Mouse (Mus musculus) midbrain, embryonic 14.5 days (tissue): Measurements from ENCODE around the gene Tspan32. TPM values are rescaled to one million over a fixed set of nuclear protein-coding genes. Genes with fewer than 3 reads are reported as not detected.

Experiments used
- ATAC-seq: fragments of 200-750 bp; cut with Nextera tagmentation; 2 replicates; pipeline ENCODE4 v1.8.0; 2017; ENCODE audit warnings: moderate number of reproducible peaks, moderate library complexity; ENCODE audit not compliant: low FRiP score, low TSS enrichment
- DNase-seq: peaks from one replicate; pipeline ENCODE4 v3.0.0-alpha.2; 2015
- H3K27ac ChIP-seq: fragments of 300-500 bp; sonication (generic); replicated peaks from 2 replicates; pipeline ENCODE4 v1.5.1; 2014; ENCODE audit warnings: mild to moderate bottlenecking, low read depth, low read length, moderate library complexity
- H3K27me3 ChIP-seq: fragments of 300-500 bp; sonication (generic); 2 replicates; pipeline ENCODE4 v1.6.1; 2014; ENCODE audit warnings: low read length, control low read depth, mixed read lengths; ENCODE audit not compliant: control insufficient read depth, insufficient read depth
- H3K36me3 ChIP-seq: fragments of 300-500 bp; sonication (generic); 2 replicates; pipeline ENCODE4 v1.6.1; 2014; ENCODE audit warnings: low read length, control low read depth; ENCODE audit not compliant: control insufficient read depth, insufficient read depth
- H3K4me1 ChIP-seq: fragments of 300-500 bp; sonication (generic); 2 replicates; pipeline ENCODE4 v1.6.1; 2014; ENCODE audit warnings: mild to moderate bottlenecking, antibody characterized with exemption, low read length, control low read depth; ENCODE audit not compliant: control insufficient read depth, insufficient read depth
- H3K4me2 ChIP-seq: fragments of 300-500 bp; sonication (generic); 2 replicates; pipeline ENCODE4 v1.6.1; 2014; ENCODE audit warnings: mild to moderate bottlenecking, low read length, moderate library complexity
- H3K4me3 ChIP-seq: fragments of 300-500 bp; sonication (generic); replicated peaks from 2 replicates; pipeline ENCODE4 v1.5.1; 2014; ENCODE audit warnings: low read depth, low read length
- H3K9ac ChIP-seq: fragments of 300-500 bp; sonication (generic); replicated peaks from 2 replicates; pipeline ENCODE4 v1.6.1; 2014; ENCODE audit warnings: mild to moderate bottlenecking, low read length, moderate library complexity
- H3K9me3 ChIP-seq: fragments of 300-500 bp; sonication (generic); 2 replicates; pipeline ENCODE4 v1.6.1; 2016; ENCODE audit warnings: low read length, control low read depth, mixed read lengths; ENCODE audit not compliant: control insufficient read depth
- WGBS: fragments of 180-500 bp; shearing (Covaris S2); extraction: QIAGEN DNeasy Blood & Tissue Kit; methylation state at CpG from one replicate; pipeline ENCODE4 v1.1.7; 2014; 5-methylcytosine and 5-hydroxymethylcytosine counted together
- polyA plus RNA-seq: library from polyadenylated mRNA; unstranded; fragments of >200 nt; fragmentation: Nextera tagmentation; extraction: Ambion mirVana; gene quantifications from 2 replicates; pipeline ENCODE4 v1.2.1, GENCODE M21; 2014

Gene Tspan32
- polyA plus RNA-seq, 1 experiment from 2014 or later = 0.57 TPM

- Histone ChIP-seq H3K27ac (no peak overlapping the region), H3K27me3 (no peaks in the 10 kb centered on the region), H3K4me3 (peak overlapping the region; percentile 91), H3K9ac (peak overlapping the region; percentile 88), H3K4me1 (peaks cover 33% of the 10 kb centered on the region), H3K9me3 (no peaks in the 10 kb centered on the region), H3K4me2 (peak overlapping the region; percentile 83), H3K36me3 (no peaks in the 10 kb centered on the region)
- DNase-seq (no peak), ATAC-seq (no peak)
- 64% methylated on average over 11 of the region's 11 CpGs for WGBS
Observed at GRCm38 (mm10) chr7:143053961-143054611, 49.2 kb downstream of the Tspan32 start.

GRCm38 (mm10) chr7:143054612-143054965 is 49.7 kb downstream of the Tspan32 start:
- Histone ChIP-seq H3K9ac (0 out of 2 replicates have a peak overlapping the region, but pooled peaks have one; percentile 30), H3K36me3 (no peaks in the 10 kb centered on the region), H3K4me3 (0 out of 2 replicates have a peak overlapping the region, but pooled peaks have one; percentile 8), H3K4me2 (peak overlapping the region; percentile 83), H3K9me3 (no peaks in the 10 kb centered on the region), H3K27ac (no peak overlapping the region), H3K4me1 (peaks cover 33% of the 10 kb centered on the region), H3K27me3 (no peaks in the 10 kb centered on the region)
- WGBS = 40% methylated on average over 3 of the region's 3 CpGs
- ATAC-seq (no peak), DNase-seq (no peak)

GRCm38 (mm10) chr7:143055001-143055400 is 50.2 kb downstream of the Tspan32 start:
- 99% methylated on average over 3 of the region's 3 CpGs for WGBS
- H3K9me3 ChIP-seq = no peaks in the 10 kb centered on the region
- no peaks in the 10 kb centered on the region for H3K27me3 ChIP-seq
- ATAC-seq = no peak
- H3K4me2 ChIP-seq = peak overlapping the region; percentile 83
- no peak for DNase-seq
- no peak overlapping the region for H3K27ac ChIP-seq
- peak overlapping the region; percentile 6; the same call in 1 of the 2 replicates for H3K9ac ChIP-seq
- 0 out of 2 replicates have a peak overlapping the region, but pooled peaks have one; percentile 8 for H3K4me3 ChIP-seq
- no peaks in the 10 kb centered on the region for H3K36me3 ChIP-seq
- peaks cover 33% of the 10 kb centered on the region for H3K4me1 ChIP-seq

- peak overlapping the region; percentile 6; the same call in 1 of the 2 replicates for H3K9ac ChIP-seq
Observed at GRCm38 (mm10) chr7:143055499-143056186, 50.8 kb downstream of the Tspan32 start.

GRCm38 (mm10) chr7:143057023-143057422 is 52.2 kb downstream of the Tspan32 start:
- H3K9me3 ChIP-seq = no peaks in the 10 kb centered on the region
- no peak overlapping the region for H3K9ac ChIP-seq
- H3K27me3 ChIP-seq = no peaks in the 10 kb centered on the region
- no peak for DNase-seq
- H3K36me3 ChIP-seq = 0 out of 2 replicates have a peak, but pooled peaks cover 5% of the 10 kb centered on the region
- no peak overlapping the region for H3K4me3 ChIP-seq
- no peak overlapping the region for H3K4me2 ChIP-seq
- WGBS = 90% methylated on average over 5 of the region's 5 CpGs
- H3K4me1 ChIP-seq = peaks cover 32% of the 10 kb centered on the region
- H3K27ac ChIP-seq = no peak overlapping the region
- ATAC-seq = no peak

More at GRCm38 (mm10) chr7:143055499-143056186, 50.8 kb downstream of the Tspan32 start:
- H3K4me3 ChIP-seq = no peak overlapping the region
- no peak for DNase-seq
- WGBS = 85% methylated on average over 11 of the region's 11 CpGs
- no peaks in the 10 kb centered on the region for H3K9me3 ChIP-seq
- H3K27me3 ChIP-seq = no peaks in the 10 kb centered on the region
- peak overlapping the region; percentile 24; the same call in 1 of the 2 replicates for H3K4me2 ChIP-seq
- no peak overlapping the region for H3K27ac ChIP-seq
- H3K4me1 ChIP-seq = peaks cover 33% of the 10 kb centered on the region
- ATAC-seq = no peak
- no peaks in the 10 kb centered on the region for H3K36me3 ChIP-seq

- Histone ChIP-seq H3K9me3 (no peaks in the 10 kb centered on the region), H3K9ac (no peak overlapping the region), H3K4me3 (no peak overlapping the region), H3K36me3 (peaks cover 11% of the 10 kb centered on the region), H3K27me3 (no peaks in the 10 kb centered on the region), H3K4me1 (peaks cover 27% of the 10 kb centered on the region), H3K27ac (no peak overlapping the region; the same call in 1 of the 2 replicates), H3K4me2 (no peak overlapping the region)
- 91% methylated on average over 9 of the region's 9 CpGs for WGBS
- ATAC-seq = no peak
- no peak for DNase-seq
Observed at GRCm38 (mm10) chr7:143057667-143058220, 52.9 kb downstream of the Tspan32 start.

- ATAC-seq = no peak
Observed at GRCm38 (mm10) chr7:143058221-143058697, 53.4 kb downstream of the Tspan32 start.

GRCm38 (mm10) chr7:143059202-143059870 is 54.5 kb downstream of the Tspan32 start:
- Histone ChIP-seq H3K4me2 (no peak overlapping the region), H3K27me3 (no peaks in the 10 kb centered on the region), H3K27ac (no peak overlapping the region; the same call in 1 of the 2 replicates), H3K9ac (no peak overlapping the region), H3K36me3 (peaks cover 27% of the 10 kb centered on the region), H3K4me1 (peaks cover 17% of the 10 kb centered on the region), H3K4me3 (no peak overlapping the region), H3K9me3 (no peaks in the 10 kb centered on the region)
- DNase-seq (no peak), ATAC-seq (no peak)
- 76% methylated on average over 5 of the region's 5 CpGs for WGBS

More at GRCm38 (mm10) chr7:143058221-143058697, 53.4 kb downstream of the Tspan32 start:
- no peaks in the 10 kb centered on the region for H3K27me3 ChIP-seq
- no peak overlapping the region for H3K9ac ChIP-seq
- 86% methylated on average over 5 of the region's 5 CpGs for WGBS
- no peak overlapping the region for H3K4me2 ChIP-seq
- no peak overlapping the region for H3K4me3 ChIP-seq
- H3K9me3 ChIP-seq = no peaks in the 10 kb centered on the region
- H3K4me1 ChIP-seq = peaks cover 27% of the 10 kb centered on the region
- DNase-seq = no peak
- H3K36me3 ChIP-seq = peaks cover 16% of the 10 kb centered on the region
- no peak overlapping the region; the same call in none of the 2 replicates for H3K27ac ChIP-seq
